Mouse (Mus musculus) ES-Bruce4 (cell line): Measurements from ENCODE around the gene Onecut1. TPM values are rescaled to one million over a fixed set of nuclear protein-coding genes. Genes with fewer than 3 reads are reported as not detected.
A peak's percentile ranks its signal among the peaks of the same experiment; 100 is the strongest.

Experiments
- H3K27ac ChIP-seq: 2 replicates; pipeline ENCODE4 v1.5.1; 2012; ENCODE audit warnings: low read length, inconsistent platforms; ENCODE audit not compliant: insufficient read depth
- H3K27me3 ChIP-seq: 2 replicates; pipeline ENCODE4 v1.6.1; 2012; ENCODE audit warnings: mild to moderate bottlenecking, low read length, inconsistent platforms; ENCODE audit not compliant: control insufficient read depth, poor library complexity, insufficient read depth, severe bottlenecking
- H3K36me3 ChIP-seq: 2 replicates; pipeline ENCODE4 v1.6.1; 2012; ENCODE audit warnings: inconsistent platforms, mild to moderate bottlenecking, low read length, moderate library complexity; ENCODE audit not compliant: control insufficient read depth, poor library complexity, insufficient read depth, severe bottlenecking
- H3K4me1 ChIP-seq: one replicate; pipeline ENCODE4 v1.8.1; 2011; ENCODE audit warnings: low read length; ENCODE audit not compliant: control insufficient read depth, insufficient read depth
- H3K4me3 ChIP-seq: 2 replicates; pipeline ENCODE4 v1.5.1; 2011; ENCODE audit warnings: low read depth, mild to moderate bottlenecking, low read length
- H3K9ac ChIP-seq: 2 replicates; pipeline ENCODE4 v1.6.1; 2012; ENCODE audit warnings: low read depth, mild to moderate bottlenecking, inconsistent platforms; ENCODE audit not compliant: poor library complexity, severe bottlenecking
- H3K9me3 ChIP-seq: replicated peaks from 2 replicates; pipeline ENCODE4 v1.6.1; 2012; ENCODE audit warnings: mild to moderate bottlenecking, low read length, inconsistent platforms; ENCODE audit not compliant: control insufficient read depth, poor library complexity, insufficient read depth, severe bottlenecking
- CTCF ChIP-seq: IDR thresholded peaks from one replicate; pipeline ENCODE4 v1.8.1; 2011; ENCODE audit warnings: low read depth, low read length
- EP300 ChIP-seq: IDR thresholded peaks from 2 replicates; pipeline ENCODE4 v1.6.1; 2011; ENCODE audit warnings: low read depth, low read length; ENCODE audit not compliant: insufficient read depth
- POLR2A ChIP-seq: IDR thresholded peaks from one replicate; pipeline ENCODE4 v1.8.1; 2011; ENCODE audit warnings: low read length; ENCODE audit not compliant: insufficient read depth
- polyA plus RNA-seq: library from polyadenylated mRNA; stranded (reverse); fragments of >200 nt; gene quantifications from 2 replicates; pipeline ENCODE4 v1.2.4, GENCODE M21; 2011; ENCODE audit warnings: low read depth; ENCODE audit not compliant: missing spikeins, insufficient read depth, insufficient read length

Onecut1 gene
- polyA plus RNA-seq, result 0.44 TPM in 1 of 2 replicates, not detected in the other

GRCm38 (mm10) chr9:74861561-74861980 lies at the start of gene Onecut1:
TSS of gene Onecut1 (plus strand) at chr9:74861921.
- TF ChIP-seq EP300, result no peak
- TF ChIP-seq POLR2A, result no peak
- no peak for TF ChIP-seq CTCF
- no peak within 1 kb of the TSS for H3K27ac ChIP-seq
- peaks cover 2% of the 10 kb centered on the region for H3K4me1 ChIP-seq

GRCm38 (mm10) chr9:74819736-74820511 lies 41.8 kb upstream of the Onecut1 start:
- Histone ChIP-seq H3K36me3 (no peaks in the 10 kb centered on the region), H3K27ac (no peak overlapping the region), H3K27me3 (no peaks in the 10 kb centered on the region), H3K9ac (no peak overlapping the region), H3K9me3 (no peaks in the 10 kb centered on the region), H3K4me3 (no peak overlapping the region), H3K4me1 (no peaks in the 10 kb centered on the region)
- TF ChIP-seq EP300 (no peak), POLR2A (no peak)

More at GRCm38 (mm10) chr9:74861561-74861980, at the start of gene Onecut1:
- H3K9me3 ChIP-seq, result no peaks in the 10 kb centered on the region
- peak within 1 kb of the TSS; percentile 58 for H3K9ac ChIP-seq
- peaks cover 17% of the 10 kb centered on the region for H3K27me3 ChIP-seq
- H3K4me3 ChIP-seq, result peak within 1 kb of the TSS; percentile 71
- no peaks in the 10 kb centered on the region for H3K36me3 ChIP-seq

DNA sequence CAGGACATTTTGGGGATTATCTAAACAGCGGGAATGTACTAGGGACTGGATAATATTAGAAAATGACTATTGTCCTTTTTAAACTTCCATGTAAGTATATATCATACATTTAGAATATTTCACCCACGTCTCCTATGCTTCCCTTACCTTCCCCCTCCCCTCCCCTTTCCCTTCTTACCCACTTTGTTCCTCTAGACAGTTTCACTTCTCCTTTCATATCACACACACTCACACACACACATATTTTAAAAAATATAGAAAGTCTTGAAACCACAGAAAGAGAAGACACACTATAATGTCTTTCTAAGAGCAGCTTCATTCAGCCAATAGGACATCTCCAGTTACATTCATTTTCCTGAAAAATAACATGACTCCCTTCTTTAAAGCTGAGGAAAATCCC lies 36.6 kb upstream of the Onecut1 start:
- TF ChIP-seq EP300 (no peak), CTCF (no peak), POLR2A (no peak)
- no peak overlapping the region for H3K27ac ChIP-seq
- no peaks in the 10 kb centered on the region for H3K4me1 ChIP-seq
- H3K4me3 ChIP-seq, result no peak overlapping the region
- no peaks in the 10 kb centered on the region for H3K36me3 ChIP-seq
- H3K27me3 ChIP-seq, result no peaks in the 10 kb centered on the region
- no peaks in the 10 kb centered on the region for H3K9me3 ChIP-seq
- H3K9ac ChIP-seq, result no peak overlapping the region

DNA sequence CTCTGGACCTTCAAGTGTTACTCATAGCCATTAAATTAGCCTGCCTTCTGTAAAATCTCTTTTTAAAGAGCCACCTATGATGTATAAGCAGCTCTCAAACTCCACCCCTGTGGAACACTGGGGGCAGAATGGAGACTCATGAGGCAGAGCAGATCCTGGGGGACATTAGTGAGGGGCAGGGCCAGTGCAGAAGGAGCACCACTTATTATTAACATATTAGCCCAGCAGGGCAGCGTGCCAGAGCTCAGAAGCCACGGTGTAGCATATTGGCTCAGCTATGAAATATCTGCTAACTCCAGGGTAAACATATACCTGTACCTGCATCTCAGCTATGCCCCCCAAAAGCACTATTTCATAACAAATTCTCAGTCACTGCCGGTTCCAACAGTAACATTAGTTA lies 32.5 kb upstream of the Onecut1 start:
- no peak overlapping the region for H3K4me3 ChIP-seq
- no peak overlapping the region for H3K27ac ChIP-seq
- TF ChIP-seq POLR2A (no peak), EP300 (no peak), CTCF (no peak)
- H3K27me3 ChIP-seq, result no peaks in the 10 kb centered on the region
- no peaks in the 10 kb centered on the region for H3K9me3 ChIP-seq
- H3K36me3 ChIP-seq, result no peaks in the 10 kb centered on the region
- H3K4me1 ChIP-seq, result no peaks in the 10 kb centered on the region
- no peak overlapping the region for H3K9ac ChIP-seq

DNA sequence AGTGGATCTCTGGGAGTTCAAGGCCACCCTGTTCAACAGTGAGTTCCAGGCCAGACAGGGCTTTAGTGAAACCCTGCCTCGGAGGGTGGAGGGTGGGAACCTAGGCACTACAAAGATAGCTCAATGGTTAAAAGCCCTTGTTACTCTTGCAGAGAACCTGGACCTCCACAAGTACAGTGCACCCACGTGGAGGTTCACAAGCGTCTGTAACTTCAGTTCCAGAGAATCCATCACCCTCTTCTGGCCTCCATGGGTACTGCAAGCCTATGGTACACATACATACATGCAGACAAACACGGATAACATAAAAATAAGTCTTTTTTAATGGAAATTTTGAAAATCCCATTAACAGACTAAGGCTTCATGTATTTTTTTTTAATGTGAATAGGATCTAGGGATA lies 18.8 kb upstream of the Onecut1 start:
- H3K9me3 ChIP-seq, result peaks cover 5% of the 10 kb centered on the region; the same call in 1 of the 2 replicates
- no peaks in the 10 kb centered on the region for H3K4me1 ChIP-seq
- no peak overlapping the region for H3K27ac ChIP-seq
- no peak overlapping the region for H3K9ac ChIP-seq
- no peak for TF ChIP-seq EP300
- no peak for TF ChIP-seq CTCF
- no peak for TF ChIP-seq POLR2A
- H3K4me3 ChIP-seq, result no peak overlapping the region
- no peaks in the 10 kb centered on the region for H3K36me3 ChIP-seq
- H3K27me3 ChIP-seq, result peaks cover 3% of the 10 kb centered on the region; the same call in 1 of the 2 replicates
